Mouse (Mus musculus) liver, adult 2 months (tissue): ENCODE results near the gene Zscan29.

Source experiments
- CTCF ChIP-seq: fragments of 200-500 bp; IDR thresholded peaks from 2 replicates; pipeline ENCODE4 v1.5.1; 2011; ENCODE audit warnings: low read depth, low read length, control low read depth
- POLR2A ChIP-seq: fragments of 200-500 bp; IDR thresholded peaks from 2 replicates; pipeline ENCODE4 v1.6.1; 2011; ENCODE audit warnings: low read length, control low read depth; ENCODE audit not compliant: insufficient read depth; ENCODE audit errors: extremely low read depth

DNA sequence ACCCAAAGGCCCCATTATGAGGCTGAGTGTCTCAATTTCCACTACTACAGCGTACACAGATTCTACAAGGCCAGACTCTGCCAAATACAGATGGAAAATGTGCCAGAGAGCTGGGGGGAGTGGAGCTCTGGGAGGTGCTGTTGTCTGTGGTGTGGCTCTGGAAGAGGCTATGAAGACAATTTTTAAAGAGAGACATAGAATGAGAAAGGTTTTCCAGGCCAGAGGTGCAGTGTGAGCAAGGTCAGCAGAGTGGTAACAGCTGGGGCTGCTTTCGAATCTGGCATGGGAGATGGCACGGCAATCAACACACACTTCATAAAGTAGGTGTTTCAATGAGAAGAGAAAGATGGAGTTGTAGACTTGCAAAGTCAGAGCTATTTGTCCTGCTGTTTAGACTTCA is 51.7 kb downstream of the Zscan29 start:
- TF ChIP-seq CTCF (no peak), POLR2A (no peak)
